Mouse (Mus musculus) neural tube, embryonic 15.5 days (tissue): ENCODE measurements at regions not wholly inside any gene's neighbourhood (a gene's known extent, or its start where the extent isn't known, plus 50 kb on each side); places are given as distances from the start of the nearest gene placed in this dataset.

ENCODE experiments used
- ATAC-seq: fragments of 200-750 bp; cut with Nextera tagmentation; 2 replicates; pipeline ENCODE4 v1.8.0; 2017; ENCODE audit warnings: mild to moderate bottlenecking, moderate TSS enrichment, moderate library complexity; ENCODE audit not compliant: low FRiP score
- H3K27ac ChIP-seq: fragments of 300-500 bp; sonication (generic); replicated peaks from 2 replicates; pipeline ENCODE4 v1.5.1; 2015; ENCODE audit warnings: mild to moderate bottlenecking, inconsistent platforms
- H3K27me3 ChIP-seq: fragments of 300-500 bp; sonication (generic); replicated peaks from 2 replicates; pipeline ENCODE4 v1.6.1; 2015; ENCODE audit warnings: inconsistent platforms
- H3K36me3 ChIP-seq: fragments of 300-500 bp; sonication (generic); 2 replicates; pipeline ENCODE4 v1.6.1; 2015; ENCODE audit warnings: inconsistent platforms
- H3K4me1 ChIP-seq: fragments of 300-500 bp; sonication (generic); 2 replicates; pipeline ENCODE4 v1.6.1; 2015; ENCODE audit warnings: inconsistent platforms
- H3K4me2 ChIP-seq: fragments of 300-500 bp; sonication (generic); 2 replicates; pipeline ENCODE4 v1.6.1; 2015; ENCODE audit warnings: inconsistent platforms, mild to moderate bottlenecking, moderate library complexity
- H3K4me3 ChIP-seq: fragments of 300-500 bp; sonication (generic); replicated peaks from 2 replicates; pipeline ENCODE4 v1.5.1; 2015; ENCODE audit warnings: mild to moderate bottlenecking, inconsistent platforms
- H3K9ac ChIP-seq: fragments of 300-500 bp; sonication (generic); replicated peaks from 2 replicates; pipeline ENCODE4 v1.6.1; 2015; ENCODE audit warnings: mild to moderate bottlenecking, inconsistent platforms
- H3K9me3 ChIP-seq: fragments of 300-500 bp; sonication (generic); replicated peaks from 2 replicates; pipeline ENCODE4 v1.6.1; 2016; ENCODE audit warnings: inconsistent platforms
- WGBS: fragments of 180-500 bp; shearing (Covaris S2); methylation state at CpG from one replicate; pipeline ENCODE4 v1.1.7; 2015; ENCODE audit warnings: mixed read lengths; 5-methylcytosine and 5-hydroxymethylcytosine counted together

GRCm38 (mm10) chr17:67412546-67413250 is 58.4 kb upstream of the Ptprm start:
- Histone ChIP-seq H3K9ac (no peak overlapping the region), H3K4me1 (no peaks in the 10 kb centered on the region), H3K4me2 (no peak overlapping the region)

DNA sequence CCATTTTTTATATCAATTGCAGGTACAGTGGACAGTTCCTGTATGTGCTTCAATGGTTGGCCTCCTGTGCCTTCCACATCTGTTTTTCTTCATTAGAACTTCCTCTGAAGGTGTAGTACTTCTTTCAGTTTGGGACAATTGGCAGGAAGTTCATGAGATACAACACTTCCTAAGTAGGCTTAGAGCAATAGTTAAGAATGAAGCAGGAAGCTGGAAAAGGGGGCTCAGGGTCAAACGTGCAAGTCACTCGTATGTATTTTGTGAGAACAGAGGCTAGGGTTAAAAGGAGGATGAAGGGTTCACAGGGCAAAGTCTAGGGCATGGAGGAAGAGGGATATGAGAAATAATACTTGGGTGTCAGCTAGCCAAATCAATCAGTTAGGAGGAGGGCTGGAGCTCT is 55.7 kb upstream of the Ptprm start:
- no peak overlapping the region for H3K4me3 ChIP-seq
- 95% methylated on average over 2 of the region's 2 CpGs for WGBS
- no peak overlapping the region for H3K4me2 ChIP-seq
- ATAC-seq, result no peak
- no peaks in the 10 kb centered on the region for H3K4me1 ChIP-seq
- no peak overlapping the region for H3K9ac ChIP-seq
- no peak overlapping the region for H3K27ac ChIP-seq
- no peaks in the 10 kb centered on the region for H3K27me3 ChIP-seq
- no peaks in the 10 kb centered on the region for H3K36me3 ChIP-seq
- H3K9me3 ChIP-seq, result no peaks in the 10 kb centered on the region

More at GRCm38 (mm10) chr17:67412546-67413250, 58.4 kb upstream of the Ptprm start:
- Histone ChIP-seq H3K36me3 (no peaks in the 10 kb centered on the region), H3K4me3 (no peak overlapping the region), H3K27ac (no peak overlapping the region), H3K9me3 (no peaks in the 10 kb centered on the region), H3K27me3 (no peaks in the 10 kb centered on the region)
- WGBS, result 89% methylated on average over 8 of the region's 8 CpGs
- no peak for ATAC-seq

DNA sequence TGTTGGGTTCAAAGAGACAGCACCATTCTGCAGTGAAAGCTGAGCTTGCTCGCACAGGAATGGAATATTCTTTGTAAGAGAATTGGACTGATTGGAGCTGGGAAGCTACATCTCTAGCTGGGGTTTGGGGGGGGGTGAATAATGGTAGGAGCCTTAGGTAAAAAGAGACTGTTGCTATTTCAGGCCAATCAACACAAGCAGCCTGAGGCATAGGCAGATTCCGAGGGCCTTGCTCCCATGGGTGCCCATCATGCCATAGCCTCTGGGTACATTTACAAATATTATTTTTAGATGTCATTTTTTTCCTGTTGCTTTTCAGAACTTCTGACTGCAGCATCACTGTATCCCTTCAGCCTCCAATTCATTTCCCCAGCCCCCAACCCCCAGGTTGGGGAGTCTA is 51.7 kb upstream of the Ptprm start:
- H3K9ac ChIP-seq, result no peak overlapping the region
- no peaks in the 10 kb centered on the region for H3K9me3 ChIP-seq
- H3K4me1 ChIP-seq, result no peaks in the 10 kb centered on the region
- no peaks in the 10 kb centered on the region for H3K36me3 ChIP-seq
- no peak for ATAC-seq
- H3K4me2 ChIP-seq, result no peak overlapping the region
- no peak overlapping the region for H3K27ac ChIP-seq
- no peak overlapping the region for H3K4me3 ChIP-seq
- H3K27me3 ChIP-seq, result no peaks in the 10 kb centered on the region
- 85% methylated on average over 2 of the region's 2 CpGs for WGBS
